Mouse (Mus musculus): ENCODE measurements around the gene Coro1b.
A peak's percentile ranks its signal among the peaks of the same experiment; 100 is the strongest.

GRCm38 (mm10) chr19:4099056-4099455, 49.4 kb upstream of the Coro1b start:
- TF ChIP-seq CTCF (IDR thresholded peaks at IDR 0.05; ENCODE audit: low read depth) (peak; percentile 98), EP300 (IDR thresholded peaks at IDR 0.05; ENCODE audit: low read depth) (no peak)
